Mouse (Mus musculus) cortical plate, adult 2 months (tissue): Measurements from ENCODE around the gene Rpp25l. TPM values are rescaled to one million over a fixed set of nuclear protein-coding genes. Genes with fewer than 3 reads are reported as not detected.

Source experiments
- H3K27ac ChIP-seq: fragments of 200-500 bp; 2 replicates; pipeline ENCODE4 v1.5.1; 2012; ENCODE audit warnings: low read length, control low read depth, inconsistent platforms; ENCODE audit not compliant: insufficient read depth
- H3K4me1 ChIP-seq: fragments of 200-500 bp; 2 replicates; pipeline ENCODE4 v1.6.1; 2011; ENCODE audit warnings: low read length; ENCODE audit not compliant: control insufficient read depth, insufficient read depth
- H3K4me3 ChIP-seq: fragments of 200-500 bp; 2 replicates; pipeline ENCODE4 v1.5.1; 2011; ENCODE audit warnings: mild to moderate bottlenecking, low read length, control low read depth; ENCODE audit not compliant: insufficient read depth
- CTCF ChIP-seq: fragments of 200-500 bp; IDR thresholded peaks from 2 replicates; pipeline ENCODE4 v1.5.1; 2011; ENCODE audit warnings: mild to moderate bottlenecking, control low read depth, low read length; ENCODE audit not compliant: insufficient read depth; ENCODE audit errors: extremely low read depth
- POLR2A ChIP-seq: fragments of 200-500 bp; IDR thresholded peaks from 2 replicates; pipeline ENCODE4 v1.6.1; 2011; ENCODE audit warnings: mild to moderate bottlenecking, low read length, control low read depth; ENCODE audit not compliant: insufficient read depth; ENCODE audit errors: extremely low read depth
- polyA plus RNA-seq: library from polyadenylated mRNA; depleted of rRNA; stranded (reverse); fragments of >200 nt; gene quantifications from 2 replicates; pipeline ENCODE4 v1.2.3, GENCODE M21; 2012

The Rpp25l gene
- polyA plus RNA-seq, 1 experiment = 37.4 TPM

GRCm38 (mm10) chr4:41681947-41682346 lies 31.4 kb downstream of the Rpp25l start:
- TF ChIP-seq CTCF (no peak), POLR2A (no peak)
- Histone ChIP-seq H3K4me1 (peaks cover 3% of the 10 kb centered on the region), H3K27ac (no peak overlapping the region), H3K4me3 (no peak overlapping the region)

- H3K27ac ChIP-seq = no peak overlapping the region
- TF ChIP-seq CTCF (no peak), POLR2A (no peak)
- H3K4me1 ChIP-seq = peaks cover 3% of the 10 kb centered on the region
- no peak overlapping the region for H3K4me3 ChIP-seq
These were observed 32.2 kb downstream of the Rpp25l start for GRCm38 (mm10) chr4:41681176-41681575.

GRCm38 (mm10) chr4:41679291-41679690 lies 34.0 kb downstream of the Rpp25l start:
- H3K4me1 ChIP-seq = peaks cover 3% of the 10 kb centered on the region
- no peak overlapping the region for H3K27ac ChIP-seq
- H3K4me3 ChIP-seq = no peak overlapping the region
- TF ChIP-seq CTCF = no peak
- TF ChIP-seq POLR2A = no peak

GRCm38 (mm10) chr4:41678863-41679262 lies 34.5 kb downstream of the Rpp25l start:
- Histone ChIP-seq H3K4me1 (peaks cover 3% of the 10 kb centered on the region), H3K4me3 (no peak overlapping the region), H3K27ac (no peak overlapping the region)
- no peak for TF ChIP-seq POLR2A
- TF ChIP-seq CTCF = no peak

- no peak overlapping the region for H3K27ac ChIP-seq
- TF ChIP-seq POLR2A = no peak
- TF ChIP-seq CTCF = no peak
- peaks cover 2% of the 10 kb centered on the region for H3K4me1 ChIP-seq
- no peak overlapping the region for H3K4me3 ChIP-seq
These were observed 36.2 kb downstream of the Rpp25l start for GRCm38 (mm10) chr4:41677006-41677629.

GRCm38 (mm10) chr4:41676248-41677005 lies 36.9 kb downstream of the Rpp25l start:
- Histone ChIP-seq H3K4me3 (no peak overlapping the region), H3K27ac (no peak overlapping the region), H3K4me1 (no peaks in the 10 kb centered on the region)
- no peak for TF ChIP-seq CTCF
- no peak for TF ChIP-seq POLR2A

GRCm38 (mm10) chr4:41673186-41673585 lies 40.1 kb downstream of the Rpp25l start:
- TF ChIP-seq CTCF = no peak
- TF ChIP-seq POLR2A = no peak
- Histone ChIP-seq H3K4me1 (no peaks in the 10 kb centered on the region), H3K27ac (no peak overlapping the region), H3K4me3 (no peak overlapping the region)

GRCm38 (mm10) chr4:41672522-41672963 lies 40.8 kb downstream of the Rpp25l start:
- H3K4me1 ChIP-seq = no peaks in the 10 kb centered on the region
- TF ChIP-seq CTCF = no peak
- TF ChIP-seq POLR2A = no peak
- H3K27ac ChIP-seq = no peak overlapping the region
- H3K4me3 ChIP-seq = no peak overlapping the region

GRCm38 (mm10) chr4:41671963-41672480 lies 41.3 kb downstream of the Rpp25l start:
- TF ChIP-seq POLR2A = no peak
- no peak for TF ChIP-seq CTCF
- H3K4me1 ChIP-seq = no peaks in the 10 kb centered on the region
- H3K27ac ChIP-seq = no peak overlapping the region
- H3K4me3 ChIP-seq = no peak overlapping the region

- H3K27ac ChIP-seq = no peak overlapping the region
- TF ChIP-seq POLR2A (no peak), CTCF (no peak)
- no peak overlapping the region for H3K4me3 ChIP-seq
- no peaks in the 10 kb centered on the region for H3K4me1 ChIP-seq
These were observed 41.8 kb downstream of the Rpp25l start for GRCm38 (mm10) chr4:41671500-41671899.
